Mouse (Mus musculus): ENCODE data around the gene Klhl40.

- TF ChIP-seq CTCF (IDR thresholded peaks at IDR 0.05; ENCODE audit: insufficient read depth, low read depth, low read length) (no peak), POLR2A (IDR thresholded peaks at IDR 0.05; ENCODE audit: insufficient read depth, low read depth, low read length) (no peak; the same call in 1 of the 2 replicates)
Measured at GRCm38 (mm10) chr9:121777484-121778065, at the start of gene Klhl40.
